Mouse (Mus musculus): ENCODE measurements around the gene Pnpla7. TPM values are rescaled to one million over a fixed set of nuclear protein-coding genes. Genes with fewer than 3 reads are reported as not detected.
A peak's percentile ranks its signal among the peaks of the same experiment; 100 is the strongest.

Pnpla7 gene
- total and polyA plus RNA-seq, 3 experiments, result 8.8 to 11.3 TPM; not detected in 1

- H3K27ac ChIP-seq (ENCODE audit: control insufficient read depth, low read depth, low read length), result peak overlapping the region; percentile 90
- H3K9ac ChIP-seq (ENCODE audit: control insufficient read depth, low read depth, low read length, poor library complexity, severe bottlenecking), result no peak overlapping the region; the same call in 1 of the 2 replicates
- H3K79me2 ChIP-seq (ENCODE audit: control insufficient read depth, insufficient read depth, low read length, poor library complexity), result peaks cover 27% of the 10 kb centered on the region
- no peaks in the 10 kb centered on the region for H3K9me3 ChIP-seq (replicated peaks; ENCODE audit: insufficient read depth, low read length)
- no peaks in the 10 kb centered on the region for H3K27me3 ChIP-seq (ENCODE audit: control insufficient read depth in 1 of 2, insufficient read depth in 2 of 2, low read length in 2 of 2)
- DNase-seq (ENCODE audit: low read depth, low spot score), result peak; percentile 85
- peaks cover 14 to 28% of the 10 kb centered on the region in 2 experiments for H3K4me1 ChIP-seq (ENCODE audit: control insufficient read depth in 1 of 2, insufficient read depth in 2 of 2, low read length in 2 of 2)
- peaks cover 24 to 25% of the 10 kb centered on the region in 2 experiments for H3K36me3 ChIP-seq (ENCODE audit: control insufficient read depth in 1 of 2, insufficient read depth in 2 of 2, low read length in 2 of 2)
- 0 out of 4 replicates have a peak overlapping the region, but pooled peaks of 1 of the 2 experiments have one; percentile 2 for H3K4me3 ChIP-seq (ENCODE audit: control insufficient read depth in 1 of 2, insufficient read depth in 1 of 2, low read depth in 2 of 2, low read length in 2 of 2)
- TF ChIP-seq ZMIZ1 (IDR thresholded peaks at IDR 0.05; ENCODE audit: low read depth, low read length), result no peak
- TF ChIP-seq NRF1 (IDR thresholded peaks at IDR 0.05; ENCODE audit: insufficient read depth, low read depth, low read length, poor library complexity, severe bottlenecking), result no peak
- TF ChIP-seq SIN3A (IDR thresholded peaks at IDR 0.05; ENCODE audit: low read length), result peak; percentile 43
- no peak for TF ChIP-seq HCFC1 (IDR thresholded peaks at IDR 0.05; ENCODE audit: low read depth, low read length)
- TF ChIP-seq ELF1 (IDR thresholded peaks at IDR 0.05; ENCODE audit: low read depth, low read length), result no peak
- no peak for TF ChIP-seq RAD21 (IDR thresholded peaks at IDR 0.05; ENCODE audit: low read depth, low read length)
- no peak for TF ChIP-seq ZNF384 (IDR thresholded peaks at IDR 0.05; ENCODE audit: low read depth, low read length)
- no peak for TF ChIP-seq MAZ (IDR thresholded peaks at IDR 0.05; ENCODE audit: low read depth, low read length)
- no peak for TF ChIP-seq UBTF (IDR thresholded peaks at IDR 0.05; ENCODE audit: borderline replicate concordance, insufficient read depth, low read depth, low read length)
- TF ChIP-seq TBP (IDR thresholded peaks at IDR 0.05; ENCODE audit: low read depth, low read length), result no peak
- peak; percentile 71 for TF ChIP-seq TCF12 (IDR thresholded peaks at IDR 0.05; ENCODE audit: low read depth, low read length)
- TF ChIP-seq E2F4 (IDR thresholded peaks at IDR 0.05; ENCODE audit: borderline replicate concordance, low read depth, low read length), result no peak
- TF ChIP-seq MEF2A (IDR thresholded peaks at IDR 0.05; ENCODE audit: extremely low read depth, insufficient replicate concordance, low read depth, low read length, poor library complexity, severe bottlenecking), result no peak
- TF ChIP-seq USF2 (IDR thresholded peaks at IDR 0.05; ENCODE audit: borderline replicate concordance in 1 of 2, insufficient read depth in 1 of 2, low read depth in 1 of 2, low read length in 2 of 2), result no peak
- TF ChIP-seq MYC (IDR thresholded peaks at IDR 0.05; ENCODE audit: low read depth, low read length), result no peak
- TF ChIP-seq MAFK (IDR thresholded peaks at IDR 0.05; ENCODE audit: borderline replicate concordance, low read depth, low read length), result no peak
- TF ChIP-seq CTCF (IDR thresholded peaks at IDR 0.05 in 2 of 3, conservative IDR thresholded peaks at IDR 0.05 in 1 of 3; ENCODE audit: control insufficient read depth in 1 of 3, insufficient read depth in 1 of 3, low read depth in 2 of 3, low read length in 3 of 3, poor library complexity in 1 of 3, severe bottlenecking in 1 of 3), result no peak
- TF ChIP-seq ZC3H11A (IDR thresholded peaks at IDR 0.05; ENCODE audit: low read depth, low read length), result no peak
- TF ChIP-seq KAT2A (conservative IDR thresholded peaks at IDR 0.05; ENCODE audit: low read depth, low read length), result no peak
- TF ChIP-seq POLR2AphosphoS5 (IDR thresholded peaks at IDR 0.05; ENCODE audit: borderline replicate concordance, low read depth, low read length), result no peak
- no peak for TF ChIP-seq MAX (IDR thresholded peaks at IDR 0.05; ENCODE audit: low read length)
- no peak for TF ChIP-seq USF1 (IDR thresholded peaks at IDR 0.05; ENCODE audit: low read depth, low read length)
- TF ChIP-seq GATA1 (IDR thresholded peaks at IDR 0.05; ENCODE audit: low read depth, low read length), result peak; percentile 89
- TF ChIP-seq BHLHE40 (IDR thresholded peaks at IDR 0.05; ENCODE audit: borderline replicate concordance, low read depth, low read length), result no peak
- no peak for TF ChIP-seq MYB (IDR thresholded peaks at IDR 0.05; ENCODE audit: low read depth, low read length)
- no peak for TF ChIP-seq POLR2AphosphoS2 (IDR thresholded peaks at IDR 0.05; ENCODE audit: low read length)
- no peak for TF ChIP-seq ZKSCAN1 (IDR thresholded peaks at IDR 0.05; ENCODE audit: low read depth, low read length)
- peak; percentile 59 for TF ChIP-seq ETS1 (IDR thresholded peaks at IDR 0.05; ENCODE audit: low read depth, low read length)
- no peak for TF ChIP-seq JUND (IDR thresholded peaks at IDR 0.05; ENCODE audit: low read depth, low read length)
- TF ChIP-seq NELFE (IDR thresholded peaks at IDR 0.05; ENCODE audit: low read depth, low read length), result no peak
- TF ChIP-seq TAL1 (IDR thresholded peaks at IDR 0.05; ENCODE audit: low read length), result peak; percentile 62
- 0 out of 2 replicates have a peak, but pooled peaks have one; percentile 41 for TF ChIP-seq MXI1 (IDR thresholded peaks at IDR 0.05; ENCODE audit: low read depth, low read length)
- no peak for TF ChIP-seq RCOR1 (IDR thresholded peaks at IDR 0.05; ENCODE audit: low read depth, low read length)
- no peak for TF ChIP-seq CHD1 (IDR thresholded peaks at IDR 0.05; ENCODE audit: low read depth, low read length)
- no peak for TF ChIP-seq SMC3 (IDR thresholded peaks at IDR 0.05; ENCODE audit: low read depth, low read length)
- TF ChIP-seq GABPA (IDR thresholded peaks at IDR 0.05; ENCODE audit: low read depth, low read length), result no peak
- peak; percentile 40 to 67; a peak in 3 of 4 replicates for TF ChIP-seq EP300 (IDR thresholded peaks at IDR 0.05; ENCODE audit: low read depth in 1 of 2, low read length in 2 of 2)
These were observed 23.2 kb upstream of the Pnpla7 start for GRCm38 (mm10) chr2:24952537-24953055.

Measured in MEL (cell line).